Mouse (Mus musculus) bone marrow macrophage, adult 2 months (primary cell): ENCODE measurements around the gene Ugt1a10.

Experiments used
- CTCF ChIP-seq: IDR thresholded peaks from 2 replicates; pipeline ENCODE4 v1.5.1; 2012; ENCODE audit warnings: low read depth, mild to moderate bottlenecking, low read length, moderate library complexity
- POLR2A ChIP-seq: IDR thresholded peaks from 2 replicates; pipeline ENCODE4 v1.6.1; 2012; ENCODE audit warnings: mild to moderate bottlenecking, low read depth, low read length, borderline replicate concordance

- no peak for TF ChIP-seq CTCF
- TF ChIP-seq POLR2A, result no peak
These were observed 49.7 kb downstream of the Ugt1a10 start for GRCm38 (mm10) chr1:88104667-88105430.
